Mouse (Mus musculus) stomach, embryonic 14.5 days (tissue): ENCODE measurements around the gene Tmcc2. TPM values are rescaled to one million over a fixed set of nuclear protein-coding genes. Genes with fewer than 3 reads are reported as not detected.

ENCODE experiments used
- ATAC-seq: fragments of 200-750 bp; cut with Nextera tagmentation; 2 replicates; pipeline ENCODE4 v1.8.0; 2017; ENCODE audit warnings: low read depth, moderate TSS enrichment; ENCODE audit not compliant: insufficient number of reproducible peaks, insufficient read depth, low FRiP score
- H3K27ac ChIP-seq: fragments of 300-500 bp; sonication (generic); 2 replicates; pipeline ENCODE4 v1.5.1; 2014; ENCODE audit warnings: mild to moderate bottlenecking, low read length, moderate library complexity, mixed read lengths
- H3K27me3 ChIP-seq: fragments of 300-500 bp; sonication (generic); 2 replicates; pipeline ENCODE4 v1.6.1; 2014; ENCODE audit warnings: low read length, control low read depth, mixed read lengths; ENCODE audit not compliant: control insufficient read depth, insufficient read depth
- H3K36me3 ChIP-seq: fragments of 300-500 bp; sonication (generic); 2 replicates; pipeline ENCODE4 v1.6.1; 2014; ENCODE audit warnings: mild to moderate bottlenecking, control low read depth, low read length, moderate library complexity, mixed read lengths; ENCODE audit not compliant: control insufficient read depth, insufficient read depth
- H3K4me1 ChIP-seq: fragments of 300-500 bp; sonication (generic); 2 replicates; pipeline ENCODE4 v1.6.1; 2014; ENCODE audit warnings: low read length, control low read depth, mixed read lengths; ENCODE audit not compliant: control insufficient read depth, insufficient read depth
- H3K4me2 ChIP-seq: fragments of 300-500 bp; sonication (generic); replicated peaks from 2 replicates; pipeline ENCODE4 v1.6.1; 2014; ENCODE audit warnings: low read depth, low read length, control low read depth
- H3K4me3 ChIP-seq: fragments of 300-500 bp; sonication (generic); 2 replicates; pipeline ENCODE4 v1.5.1; 2014; ENCODE audit warnings: low read depth, low read length, control low read depth
- H3K9ac ChIP-seq: fragments of 300-500 bp; sonication (generic); replicated peaks from 2 replicates; pipeline ENCODE4 v1.6.1; 2014; ENCODE audit warnings: low read depth, mild to moderate bottlenecking, control low read depth, low read length, moderate library complexity, mixed read lengths
- H3K9me3 ChIP-seq: fragments of 300-500 bp; sonication (generic); 2 replicates; pipeline ENCODE4 v1.6.1; 2016; ENCODE audit warnings: low read depth, low read length, control low read depth; ENCODE audit not compliant: control insufficient read depth
- WGBS: fragments of 180-500 bp; shearing (Covaris S2); extraction: QIAGEN DNeasy Blood & Tissue Kit; methylation state at CpG from one replicate; pipeline ENCODE4 v1.1.7; 2014; 5-methylcytosine and 5-hydroxymethylcytosine counted together
- polyA plus RNA-seq: library from polyadenylated mRNA; unstranded; fragments of >200 nt; fragmentation: Nextera tagmentation; extraction: Ambion mirVana; gene quantifications from 2 replicates; pipeline ENCODE4 v1.2.1, GENCODE M21; 2014

Tmcc2 gene
- 7.1 and 7.2 TPM in 2 replicates for polyA plus RNA-seq

DNA sequence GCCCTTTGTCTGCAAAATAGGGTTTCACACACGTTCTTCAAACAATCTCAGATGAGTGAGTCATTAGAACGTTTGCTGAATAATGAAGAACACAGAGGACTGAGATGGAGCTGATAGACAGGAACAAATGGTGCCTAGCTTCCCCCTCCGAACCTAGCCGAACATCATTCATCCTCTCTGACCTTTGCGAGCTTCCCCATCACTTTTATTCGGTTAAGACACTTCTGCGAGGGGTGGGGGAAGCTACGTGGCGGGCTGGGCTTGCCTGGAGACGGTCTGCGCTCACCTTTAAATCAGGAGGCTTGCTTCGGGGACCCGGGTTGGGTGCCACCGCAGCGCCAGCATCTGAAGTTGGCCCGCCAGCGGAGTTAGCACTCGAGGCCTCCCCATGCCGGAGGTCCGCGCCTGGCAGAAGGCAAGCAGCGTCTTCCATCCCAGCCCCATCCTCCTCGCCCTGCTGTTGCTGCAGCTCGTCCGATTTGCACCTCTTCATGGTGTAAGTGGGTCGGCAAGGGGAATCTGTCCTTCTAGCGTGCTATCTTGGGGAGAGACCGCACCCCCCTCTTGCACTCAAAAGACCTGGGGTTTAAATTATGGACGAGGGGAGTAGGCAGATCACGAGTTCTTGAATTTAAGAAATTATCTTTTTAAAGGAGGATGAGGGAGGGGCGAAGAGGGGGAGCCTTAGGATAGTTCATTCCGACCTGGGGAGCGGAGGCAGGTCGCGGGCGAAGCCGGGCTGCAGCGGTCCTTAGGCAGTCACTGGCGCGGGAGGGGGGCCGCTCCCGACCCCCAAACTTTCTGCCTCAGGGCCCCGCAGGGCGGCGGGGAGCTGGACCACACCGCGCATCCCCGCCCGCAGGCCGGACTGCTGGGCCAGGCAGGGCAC is at the start of gene Tmcc2:
Gene Tmcc2, minus strand, starts transcription at position 591 of the 889 bp plus-strand sequence.
- peak within 1 kb of the TSS; percentile 75 for H3K27ac ChIP-seq
- peak; percentile 3; the same call in 1 of the 2 replicates for ATAC-seq
- H3K4me1 ChIP-seq = peaks cover 26% of the 10 kb centered on the region
- peak within 1 kb of the TSS; percentile 89 for H3K4me2 ChIP-seq
- WGBS = under 1% methylated on average over 50 of the region's 50 CpGs
- no peaks in the 10 kb centered on the region for H3K9me3 ChIP-seq
- no peaks in the 10 kb centered on the region for H3K27me3 ChIP-seq
- no peaks in the 10 kb centered on the region for H3K36me3 ChIP-seq
- H3K4me3 ChIP-seq = peak within 1 kb of the TSS; percentile 63
- H3K9ac ChIP-seq = peak within 1 kb of the TSS; percentile 81

DNA sequence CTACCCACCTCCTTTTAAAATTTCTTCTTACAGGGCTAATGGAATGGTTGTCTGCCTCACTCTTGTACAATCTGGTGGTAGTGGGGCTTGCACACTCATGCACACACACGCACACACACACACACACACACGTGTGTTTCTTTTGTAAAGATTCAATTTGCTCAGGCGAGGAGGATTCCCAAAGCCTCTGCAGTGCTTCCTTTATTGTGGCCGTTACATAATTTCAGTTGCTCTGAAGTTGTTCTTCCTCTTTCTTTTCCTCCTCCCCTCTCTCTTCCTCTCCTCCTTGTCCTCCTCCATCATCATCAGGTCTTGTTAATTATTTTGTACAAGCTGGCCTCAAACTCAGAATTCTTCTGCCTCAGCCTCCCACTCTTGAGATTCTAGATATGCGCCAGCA is 46.3 kb upstream of the Tmcc2 start:
- WGBS = 85% methylated on average over 5 of the region's 5 CpGs
- no peak overlapping the region for H3K4me3 ChIP-seq
- H3K27me3 ChIP-seq = no peaks in the 10 kb centered on the region
- ATAC-seq = no peak
- no peaks in the 10 kb centered on the region for H3K9me3 ChIP-seq
- no peak overlapping the region for H3K4me2 ChIP-seq
- no peak overlapping the region for H3K27ac ChIP-seq
- H3K9ac ChIP-seq = no peak overlapping the region
- H3K36me3 ChIP-seq = peaks cover 25% of the 10 kb centered on the region
- H3K4me1 ChIP-seq = no peaks in the 10 kb centered on the region

DNA sequence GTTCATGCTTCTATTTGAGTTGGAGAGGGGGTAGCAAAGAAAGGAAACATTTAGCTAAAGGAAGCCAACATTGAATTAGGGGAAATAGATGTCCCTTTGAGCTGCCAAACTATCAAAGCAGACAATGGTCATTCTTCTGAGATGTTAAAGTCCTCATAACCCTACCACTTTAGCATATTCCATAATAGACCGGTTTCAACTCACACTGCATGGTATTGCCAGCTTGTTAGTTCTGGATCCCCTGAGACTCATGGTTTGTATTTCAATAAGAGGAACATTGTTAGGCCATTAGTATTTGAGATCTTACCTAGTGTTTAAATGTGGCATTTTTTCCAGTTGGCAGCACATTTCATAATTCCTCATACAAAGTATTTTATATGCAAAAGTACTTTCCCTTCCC is 45.9 kb upstream of the Tmcc2 start:
- Histone ChIP-seq H3K9ac (no peak overlapping the region), H3K36me3 (peaks cover 20% of the 10 kb centered on the region), H3K27me3 (no peaks in the 10 kb centered on the region), H3K4me3 (no peak overlapping the region), H3K4me1 (no peaks in the 10 kb centered on the region), H3K4me2 (no peak overlapping the region), H3K9me3 (no peaks in the 10 kb centered on the region), H3K27ac (no peak overlapping the region)
- no peak for ATAC-seq
- WGBS = 94% methylated on average over 1 of the region's 1 CpGs

DNA sequence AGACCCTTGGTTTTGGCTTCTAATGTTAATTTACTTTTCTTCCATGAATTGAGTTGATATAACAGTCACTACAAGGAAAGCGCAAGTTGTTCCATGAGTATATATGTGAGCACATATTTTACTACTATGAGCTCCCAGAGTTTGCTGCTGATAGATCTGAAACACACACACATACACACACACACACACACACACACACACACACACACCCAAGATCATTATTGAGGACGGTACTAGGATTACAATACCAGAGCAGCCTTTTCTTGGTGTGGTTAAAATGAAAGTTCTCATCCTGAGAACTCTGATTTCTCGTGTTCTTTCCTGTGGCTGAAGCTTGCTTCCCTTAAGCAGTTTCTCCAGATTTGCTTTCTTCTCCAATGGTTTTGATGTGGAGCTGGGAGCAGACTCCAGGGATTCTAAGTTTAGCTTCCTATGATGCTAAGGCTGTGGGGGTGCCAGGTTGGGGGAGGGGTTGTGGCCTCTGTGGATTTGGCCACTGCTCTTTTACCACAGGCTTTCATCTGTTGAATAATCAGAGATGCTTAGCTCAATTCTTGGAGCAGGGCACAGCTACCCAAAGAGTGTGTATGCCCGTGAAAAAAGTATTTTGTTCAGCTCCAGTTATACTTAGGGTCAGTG is 45.4 kb upstream of the Tmcc2 start:
- Histone ChIP-seq H3K4me2 (no peak overlapping the region), H3K27ac (no peak overlapping the region; the same call in 1 of the 2 replicates), H3K4me3 (no peak overlapping the region), H3K27me3 (no peaks in the 10 kb centered on the region), H3K4me1 (no peaks in the 10 kb centered on the region), H3K9me3 (no peaks in the 10 kb centered on the region), H3K36me3 (peaks cover 20% of the 10 kb centered on the region), H3K9ac (no peak overlapping the region)
- no peak for ATAC-seq
- 85% methylated on average over 4 of the region's 4 CpGs for WGBS

DNA sequence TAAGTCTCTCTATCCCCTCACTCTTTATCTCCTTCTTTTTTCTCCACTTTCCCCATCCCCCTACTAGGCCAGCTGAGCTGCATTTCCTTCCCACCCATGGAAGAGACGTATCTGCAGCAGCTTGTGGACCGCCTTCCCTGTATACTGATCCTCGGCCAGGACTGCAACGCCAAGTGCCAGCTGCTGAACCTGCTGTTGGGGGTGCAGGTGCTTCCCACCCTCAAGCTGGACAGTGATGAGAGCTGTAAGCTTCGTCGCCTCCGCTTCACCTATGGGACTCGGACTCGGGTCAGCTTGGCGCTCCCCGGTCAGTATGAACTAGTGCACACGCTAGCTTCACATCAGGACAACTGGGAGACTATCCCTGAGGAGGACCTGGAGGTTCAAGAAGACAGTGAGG is 43.0 kb upstream of the Tmcc2 start:
- Histone ChIP-seq H3K9ac (no peak overlapping the region), H3K4me2 (no peak overlapping the region), H3K27ac (no peak overlapping the region), H3K36me3 (peaks cover 11% of the 10 kb centered on the region; the same call in 1 of the 2 replicates), H3K4me3 (no peak overlapping the region), H3K9me3 (no peaks in the 10 kb centered on the region), H3K4me1 (no peaks in the 10 kb centered on the region), H3K27me3 (no peaks in the 10 kb centered on the region)
- WGBS = 89% methylated on average over 12 of the region's 12 CpGs
- ATAC-seq = no peak

DNA sequence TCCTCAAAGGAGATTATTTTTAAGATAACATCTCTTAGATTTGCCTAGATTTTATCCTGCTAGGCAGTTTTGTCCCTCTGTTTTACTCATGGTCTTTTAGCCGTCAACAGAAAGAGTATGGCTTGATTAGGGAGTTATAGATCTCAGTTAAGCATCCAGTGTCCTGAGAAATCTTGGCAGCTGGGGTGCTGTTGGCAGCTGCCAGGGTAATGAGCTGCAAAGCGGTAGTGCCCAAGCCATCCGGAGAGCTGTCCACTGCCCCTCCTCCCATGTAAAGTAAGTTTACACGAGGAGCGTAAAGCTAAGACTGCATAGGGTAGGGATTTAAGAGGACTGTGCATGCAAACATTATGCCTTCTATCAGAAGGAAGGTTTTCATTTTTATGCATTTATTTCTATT is 42.3 kb upstream of the Tmcc2 start:
- Histone ChIP-seq H3K9ac (no peak overlapping the region), H3K4me3 (no peak overlapping the region), H3K4me2 (no peak overlapping the region), H3K4me1 (no peaks in the 10 kb centered on the region), H3K36me3 (peaks cover 11% of the 10 kb centered on the region; the same call in 1 of the 2 replicates), H3K9me3 (no peaks in the 10 kb centered on the region), H3K27ac (no peak overlapping the region), H3K27me3 (no peaks in the 10 kb centered on the region)
- no peak for ATAC-seq
- WGBS = 65% methylated on average over 5 of the region's 5 CpGs

DNA sequence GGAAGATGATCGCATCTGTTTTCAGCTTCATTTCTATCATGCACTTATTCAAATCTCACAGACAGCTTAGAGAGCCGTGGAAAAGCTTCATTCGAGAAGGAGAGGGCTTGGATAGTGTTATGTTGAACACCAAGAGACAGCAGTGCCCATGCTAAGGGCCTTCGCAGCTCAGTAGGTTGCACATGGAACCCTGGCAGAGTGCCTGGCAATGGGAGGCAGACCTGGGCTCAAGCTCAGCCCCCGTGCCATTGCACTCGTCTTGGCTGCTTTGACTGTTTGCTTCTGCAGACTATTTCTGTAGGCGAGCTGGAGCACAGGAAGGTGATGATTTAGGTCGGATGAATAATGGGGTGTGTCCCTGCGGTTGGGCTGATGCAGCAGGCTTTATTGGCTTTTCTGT is 40.6 kb upstream of the Tmcc2 start:
- H3K9me3 ChIP-seq = no peaks in the 10 kb centered on the region
- no peak overlapping the region for H3K27ac ChIP-seq
- H3K4me3 ChIP-seq = no peak overlapping the region
- peaks cover 11% of the 10 kb centered on the region; the same call in 1 of the 2 replicates for H3K36me3 ChIP-seq
- H3K9ac ChIP-seq = no peak overlapping the region
- no peak for ATAC-seq
- no peaks in the 10 kb centered on the region for H3K27me3 ChIP-seq
- WGBS = 63% methylated on average over 9 of the region's 9 CpGs
- H3K4me2 ChIP-seq = no peak overlapping the region
- no peaks in the 10 kb centered on the region for H3K4me1 ChIP-seq

DNA sequence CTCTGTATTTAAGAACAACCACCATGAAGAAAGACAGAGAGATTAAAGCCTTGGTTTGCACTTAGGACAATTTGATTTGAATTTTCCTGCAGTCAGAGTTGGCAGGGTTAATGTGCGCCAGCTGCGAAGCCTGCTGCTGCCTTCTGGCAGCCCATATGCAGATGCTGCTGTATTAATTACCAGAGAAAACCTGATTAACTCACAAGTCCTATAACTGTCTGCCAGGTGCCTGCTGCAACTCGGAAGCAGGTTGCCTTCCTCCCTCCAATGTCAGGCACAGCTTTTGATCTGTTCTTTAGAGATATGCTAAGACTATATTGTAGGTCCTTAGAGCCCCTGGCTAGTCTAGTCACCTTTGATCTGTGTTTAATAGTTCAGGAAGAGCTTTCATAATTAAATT is 39.7 kb upstream of the Tmcc2 start:
- WGBS = 79% methylated on average over 3 of the region's 3 CpGs
- Histone ChIP-seq H3K4me3 (no peak overlapping the region), H3K4me1 (no peaks in the 10 kb centered on the region), H3K27ac (no peak overlapping the region), H3K36me3 (peaks cover 11% of the 10 kb centered on the region; the same call in 1 of the 2 replicates), H3K4me2 (no peak overlapping the region), H3K9ac (no peak overlapping the region), H3K27me3 (no peaks in the 10 kb centered on the region), H3K9me3 (no peaks in the 10 kb centered on the region)
- ATAC-seq = no peak
